Mouse (Mus musculus) myocyte (in vitro differentiated cells): Measurements from ENCODE around the gene Mapkapk2. TPM values are rescaled to one million over a fixed set of nuclear protein-coding genes. Genes with fewer than 3 reads are reported as not detected.
A peak's percentile ranks its signal among the peaks of the same experiment; 100 is the strongest.

Experiments used
- H3K27me3 ChIP-seq: one replicate; pipeline ENCODE4 v1.6.1; 2011; ENCODE audit not compliant: control insufficient read depth, insufficient read depth, insufficient read length
- H3K36me3 ChIP-seq: one replicate; pipeline ENCODE4 v1.6.1; 2011; ENCODE audit not compliant: control insufficient read depth, insufficient read depth
- H3K4me2 ChIP-seq: one replicate; pipeline ENCODE4 v1.6.1; 2011; ENCODE audit warnings: low read depth, control low read depth
- H3K4me3 ChIP-seq: one replicate; pipeline ENCODE4 v1.5.1; 2011; ENCODE audit warnings: mild to moderate bottlenecking, control low read depth, moderate library complexity
- H3K79me2 ChIP-seq: one replicate; pipeline ENCODE4 v1.6.1; 2011; ENCODE audit not compliant: control insufficient read depth, insufficient read depth
- H3ac ChIP-seq: one replicate; pipeline ENCODE4 v1.6.1; 2011; ENCODE audit not compliant: control insufficient read depth, insufficient read length
- CEBPB ChIP-seq: IDR thresholded peaks from 2 replicates; pipeline ENCODE4 v1.6.1; 2011; ENCODE audit warnings: mild to moderate bottlenecking, moderate library complexity; ENCODE audit not compliant: poor library complexity, insufficient read depth, severe bottlenecking
- E2F4 ChIP-seq: IDR thresholded peaks from one replicate; pipeline ENCODE4 v1.6.1; 2011; ENCODE audit warnings: mild to moderate bottlenecking, control low read depth, moderate library complexity; ENCODE audit not compliant: insufficient read depth
- MAX ChIP-seq: IDR thresholded peaks from one replicate; pipeline ENCODE4 v1.6.1; 2011; ENCODE audit warnings: low read depth, mild to moderate bottlenecking, control low read depth
- MYOD1 ChIP-seq, 3 experiments: IDR thresholded peaks; one replicate each; pipeline ENCODE4 v1.6.1; 2011; ENCODE audit warnings: control low read depth in 2 of 3, low read depth in 2 of 3, mild to moderate bottlenecking in 2 of 3, moderate library complexity in 1 of 3; ENCODE audit not compliant: insufficient read length in 2 of 3, control insufficient read depth in 1 of 3
- MYOG ChIP-seq, 3 experiments: IDR thresholded peaks; one replicate each; pipeline ENCODE4 v1.6.1; 2011; ENCODE audit warnings: control low read depth in 2 of 3, low read depth in 2 of 3, mild to moderate bottlenecking in 2 of 3; ENCODE audit not compliant: insufficient read length in 2 of 3, control insufficient read depth in 1 of 3, insufficient read depth in 1 of 3
- POLR2A ChIP-seq: IDR thresholded peaks from one replicate; pipeline ENCODE4 v1.6.1; 2011; ENCODE audit warnings: low read depth, mild to moderate bottlenecking, control low read depth, moderate library complexity; ENCODE audit not compliant: insufficient read length
- POLR2AphosphoS2 ChIP-seq: IDR thresholded peaks from one replicate; pipeline ENCODE4 v1.6.1; 2011; ENCODE audit warnings: low read depth, control low read depth; ENCODE audit not compliant: insufficient read length
- REST ChIP-seq: IDR thresholded peaks from one replicate; pipeline ENCODE4 v1.6.1; 2011; ENCODE audit warnings: mild to moderate bottlenecking, control low read depth, moderate library complexity; ENCODE audit not compliant: insufficient read depth, insufficient read length
- SRF ChIP-seq: IDR thresholded peaks from one replicate; pipeline ENCODE4 v1.6.1; 2011; ENCODE audit warnings: low read depth; ENCODE audit not compliant: control insufficient read depth, insufficient read length
- TCF12 ChIP-seq: IDR thresholded peaks from one replicate; pipeline ENCODE4 v1.6.1; 2011; ENCODE audit warnings: mild to moderate bottlenecking, control low read depth; ENCODE audit not compliant: poor library complexity, insufficient read depth, severe bottlenecking
- TCF3 ChIP-seq: IDR thresholded peaks from one replicate; pipeline ENCODE4 v1.6.1; 2011; ENCODE audit warnings: low read depth, control low read depth; ENCODE audit not compliant: insufficient read length
- USF1 ChIP-seq: IDR thresholded peaks from one replicate; pipeline ENCODE4 v1.6.1; 2011; ENCODE audit warnings: low read depth, mild to moderate bottlenecking, control low read depth, moderate library complexity
- polyA plus RNA-seq: library from polyadenylated mRNA; unstranded; fragments of >200 nt; fragmentation: generic; extraction: Trizol; gene quantifications from one replicate; pipeline ENCODE4 v1.2.1, GENCODE M21; 2012; ENCODE audit warnings: missing spikeins

Mapkapk2 gene
- polyA plus RNA-seq, 1 experiment, result 123 TPM

- Histone ChIP-seq H3K4me3 (no peak overlapping the region), H3K79me2 (peaks cover 94% of the 10 kb centered on the region), H3ac (no peak overlapping the region), H3K27me3 (no peaks in the 10 kb centered on the region), H3K36me3 (no peaks in the 10 kb centered on the region), H3K4me2 (no peak overlapping the region)
- TF ChIP-seq MYOG (IDR thresholded peaks at IDR 0.05; ENCODE audit: control insufficient read depth in 1 of 3, insufficient read depth in 1 of 3, insufficient read length in 2 of 3, low read depth in 2 of 3) (no peak), E2F4 (no peak), POLR2A (no peak), MYOD1 (IDR thresholded peaks at IDR 0.05; ENCODE audit: control insufficient read depth in 1 of 3, insufficient read length in 2 of 3, low read depth in 2 of 3) (no peak)
Observed at GRCm38 (mm10) chr1:131092846-131093245, 4.8 kb downstream of the Mapkapk2 start.

- TF ChIP-seq POLR2A (no peak), MYOD1 (IDR thresholded peaks at IDR 0.05; ENCODE audit: control insufficient read depth in 1 of 3, insufficient read length in 2 of 3, low read depth in 2 of 3) (no peak), TCF12 (no peak), MYOG (IDR thresholded peaks at IDR 0.05; ENCODE audit: control insufficient read depth in 1 of 3, insufficient read depth in 1 of 3, insufficient read length in 2 of 3, low read depth in 2 of 3) (no peak), TCF3 (no peak), CEBPB (no peak), POLR2AphosphoS2 (no peak), MAX (no peak), REST (no peak), SRF (no peak), USF1 (no peak), E2F4 (no peak)
- no peaks in the 10 kb centered on the region for H3K36me3 ChIP-seq
- no peak overlapping the region for H3K4me2 ChIP-seq
- no peak overlapping the region for H3ac ChIP-seq
- H3K27me3 ChIP-seq, result no peaks in the 10 kb centered on the region
- peaks cover 100% of the 10 kb centered on the region for H3K79me2 ChIP-seq
- no peak overlapping the region for H3K4me3 ChIP-seq
Observed at GRCm38 (mm10) chr1:131092173-131092572, 5.5 kb downstream of the Mapkapk2 start.

DNA sequence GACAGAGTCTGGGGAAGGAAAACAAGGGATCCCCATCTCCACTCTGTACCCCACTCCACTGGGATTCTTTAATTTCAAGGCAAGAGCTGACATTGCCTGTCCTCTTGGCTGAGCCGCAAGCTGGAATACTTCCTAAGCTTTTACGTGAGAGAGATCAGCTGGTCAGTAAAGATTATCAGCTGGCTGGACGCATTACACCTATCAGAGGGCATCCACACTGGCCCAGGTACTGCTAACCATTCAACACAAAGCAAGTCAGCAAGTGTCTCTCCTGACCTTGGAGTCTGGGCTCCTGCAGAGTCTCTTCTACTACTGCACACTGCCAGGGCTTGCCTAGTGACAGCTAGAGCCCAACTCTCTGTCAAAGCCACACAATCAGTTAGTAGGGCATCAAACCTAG lies 6.1 kb downstream of the Mapkapk2 start:
- H3K4me3 ChIP-seq, result no peak overlapping the region
- H3K4me2 ChIP-seq, result peak overlapping the region; percentile 82
- H3K79me2 ChIP-seq, result peaks cover 100% of the 10 kb centered on the region
- TF ChIP-seq SRF (no peak), POLR2AphosphoS2 (no peak), REST (no peak), MYOD1 (IDR thresholded peaks at IDR 0.05; ENCODE audit: control insufficient read depth in 1 of 3, insufficient read length in 2 of 3, low read depth in 2 of 3) (no peak), TCF3 (no peak), CEBPB (no peak), MAX (no peak), MYOG (IDR thresholded peaks at IDR 0.05; ENCODE audit: control insufficient read depth in 1 of 3, insufficient read depth in 1 of 3, insufficient read length in 2 of 3, low read depth in 2 of 3) (no peak), POLR2A (no peak), E2F4 (no peak), TCF12 (no peak), USF1 (no peak)
- no peaks in the 10 kb centered on the region for H3K36me3 ChIP-seq
- H3K27me3 ChIP-seq, result no peaks in the 10 kb centered on the region
- no peak overlapping the region for H3ac ChIP-seq

DNA sequence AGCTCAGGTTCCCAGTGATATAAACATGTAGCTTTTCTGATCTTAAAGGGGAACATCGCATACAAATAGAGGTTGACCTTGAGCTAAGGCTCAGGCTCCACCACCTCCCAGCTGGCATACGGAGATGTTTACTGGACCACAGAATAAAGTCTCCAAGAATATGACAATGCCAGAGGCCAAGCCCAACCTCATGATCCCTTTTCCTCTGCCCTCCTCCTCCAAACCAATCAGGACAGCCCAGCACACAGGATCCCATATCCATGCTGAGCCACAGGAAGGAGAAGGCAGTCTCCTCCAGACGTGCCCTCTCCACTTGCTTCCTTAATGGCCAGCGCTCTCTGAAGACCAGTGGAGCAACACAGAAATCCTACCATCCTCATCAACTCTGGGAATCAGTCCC lies 6.7 kb downstream of the Mapkapk2 start:
- Histone ChIP-seq H3K4me3 (no peak overlapping the region), H3K79me2 (peaks cover 100% of the 10 kb centered on the region), H3ac (no peak overlapping the region), H3K4me2 (peak overlapping the region; percentile 82), H3K27me3 (no peaks in the 10 kb centered on the region), H3K36me3 (no peaks in the 10 kb centered on the region)
- no peak for TF ChIP-seq CEBPB

- TF ChIP-seq TCF12 (no peak), MYOG (IDR thresholded peaks at IDR 0.05; ENCODE audit: control insufficient read depth in 1 of 3, insufficient read depth in 1 of 3, insufficient read length in 2 of 3, low read depth in 2 of 3) (peak in 2 of 3 experiments; percentile 9 to 57)
- H3K36me3 ChIP-seq, result no peaks in the 10 kb centered on the region
- no peak overlapping the region for H3K4me3 ChIP-seq
- H3K4me2 ChIP-seq, result peak overlapping the region; percentile 82
- H3K27me3 ChIP-seq, result no peaks in the 10 kb centered on the region
- H3ac ChIP-seq, result no peak overlapping the region
- peaks cover 100% of the 10 kb centered on the region for H3K79me2 ChIP-seq
Observed at GRCm38 (mm10) chr1:131090261-131090660, 7.4 kb downstream of the Mapkapk2 start.
